Mouse (Mus musculus) intestine, embryonic 16.5 days (tissue): ENCODE results near the gene 4930558K02Rik. TPM values are rescaled to one million over a fixed set of nuclear protein-coding genes. Genes with fewer than 3 reads are reported as not detected.

ENCODE experiments used
- ATAC-seq: fragments of 200-750 bp; cut with Nextera tagmentation; 2 replicates; pipeline ENCODE4 v1.8.0; 2017; ENCODE audit warnings: moderate TSS enrichment, moderate library complexity
- H3K27ac ChIP-seq: fragments of 300-500 bp; sonication (generic); 2 replicates; pipeline ENCODE4 v1.5.1; 2014; ENCODE audit warnings: mild to moderate bottlenecking, low read length
- H3K27me3 ChIP-seq: fragments of 300-500 bp; sonication (generic); replicated peaks from 2 replicates; pipeline ENCODE4 v1.6.1; 2014; ENCODE audit warnings: low read length, control low read depth, mixed read lengths; ENCODE audit not compliant: control insufficient read depth, insufficient read depth
- H3K36me3 ChIP-seq: fragments of 300-500 bp; sonication (generic); 2 replicates; pipeline ENCODE4 v1.6.1; 2014; ENCODE audit warnings: low read length, control low read depth; ENCODE audit not compliant: control insufficient read depth, insufficient read depth
- H3K4me1 ChIP-seq: fragments of 300-500 bp; sonication (generic); 2 replicates; pipeline ENCODE4 v1.6.1; 2014; ENCODE audit warnings: low read length, control low read depth, mixed read lengths; ENCODE audit not compliant: control insufficient read depth, insufficient read depth
- H3K4me2 ChIP-seq: fragments of 300-500 bp; sonication (generic); 2 replicates; pipeline ENCODE4 v1.6.1; 2014; ENCODE audit warnings: low read depth, low read length, control low read depth
- H3K4me3 ChIP-seq: fragments of 300-500 bp; sonication (generic); 2 replicates; pipeline ENCODE4 v1.5.1; 2014; ENCODE audit warnings: mild to moderate bottlenecking, low read length
- H3K9ac ChIP-seq: fragments of 300-500 bp; sonication (generic); 2 replicates; pipeline ENCODE4 v1.6.1; 2014; ENCODE audit warnings: low read depth, low read length
- H3K9me3 ChIP-seq: fragments of 300-500 bp; sonication (generic); 2 replicates; pipeline ENCODE4 v1.6.1; 2016; ENCODE audit warnings: low read length, control low read depth; ENCODE audit not compliant: control insufficient read depth
- WGBS: fragments of 180-500 bp; shearing (Covaris S2); extraction: QIAGEN DNeasy Blood & Tissue Kit; methylation state at CpG from one replicate; pipeline ENCODE4 v1.1.7; 2014; 5-methylcytosine and 5-hydroxymethylcytosine counted together
- polyA plus RNA-seq: library from polyadenylated mRNA; unstranded; fragments of >200 nt; fragmentation: Nextera tagmentation; extraction: Ambion mirVana; gene quantifications from 2 replicates; pipeline ENCODE4 v1.2.1, GENCODE M21; 2015

4930558K02Rik gene
- polyA plus RNA-seq, 1 experiment from 2014 or later = not detected

- no peaks in the 10 kb centered on the region for H3K27me3 ChIP-seq
- no peak overlapping the region for H3K9ac ChIP-seq
- 56% methylated on average over 3 of the region's 3 CpGs for WGBS
- H3K27ac ChIP-seq = no peak overlapping the region
- no peaks in the 10 kb centered on the region for H3K4me1 ChIP-seq
- H3K36me3 ChIP-seq = no peaks in the 10 kb centered on the region
- no peak overlapping the region for H3K4me3 ChIP-seq
- H3K9me3 ChIP-seq = no peaks in the 10 kb centered on the region
- H3K4me2 ChIP-seq = no peak overlapping the region
- ATAC-seq = 0 out of 2 replicates have a peak, but pooled peaks have one; percentile 44
These were observed 16.7 kb downstream of the 4930558K02Rik start for GRCm38 (mm10) chr1:161962465-161963377.

- no peak for ATAC-seq
- Histone ChIP-seq H3K9ac (no peak overlapping the region), H3K36me3 (no peaks in the 10 kb centered on the region), H3K27ac (no peak overlapping the region), H3K9me3 (no peaks in the 10 kb centered on the region), H3K4me2 (no peak overlapping the region), H3K27me3 (no peaks in the 10 kb centered on the region), H3K4me3 (no peak overlapping the region), H3K4me1 (no peaks in the 10 kb centered on the region)
- WGBS = 75% methylated on average over 19 of the region's 19 CpGs
These were observed 21.2 kb downstream of the 4930558K02Rik start for GRCm38 (mm10) chr1:161957964-161958950.

DNA sequence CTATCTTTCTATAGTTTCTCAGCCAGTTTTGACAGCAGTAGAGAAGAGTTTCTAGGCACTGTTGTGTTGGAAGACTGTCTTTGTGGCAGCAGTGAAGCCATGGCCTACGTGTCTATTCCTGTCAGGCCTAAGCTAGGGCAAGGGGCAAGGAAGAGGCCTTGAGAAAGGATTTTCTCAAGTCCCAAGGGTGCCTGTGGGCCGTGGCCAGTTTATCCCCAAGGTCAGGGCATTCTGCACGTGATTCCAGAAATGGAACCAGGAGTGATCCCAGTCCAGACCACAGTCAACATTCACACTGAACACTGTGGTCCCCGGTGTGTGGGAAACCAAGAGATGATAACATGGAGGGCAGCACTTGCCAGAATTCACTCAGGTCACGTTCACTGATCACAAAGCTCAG lies 23.6 kb downstream of the 4930558K02Rik start:
- H3K27me3 ChIP-seq = no peaks in the 10 kb centered on the region
- no peaks in the 10 kb centered on the region for H3K9me3 ChIP-seq
- H3K9ac ChIP-seq = no peak overlapping the region
- no peak overlapping the region for H3K27ac ChIP-seq
- H3K4me2 ChIP-seq = no peak overlapping the region
- no peak for ATAC-seq
- 72% methylated on average over 5 of the region's 5 CpGs for WGBS
- no peak overlapping the region for H3K4me3 ChIP-seq
- no peaks in the 10 kb centered on the region for H3K36me3 ChIP-seq
- no peaks in the 10 kb centered on the region for H3K4me1 ChIP-seq

DNA sequence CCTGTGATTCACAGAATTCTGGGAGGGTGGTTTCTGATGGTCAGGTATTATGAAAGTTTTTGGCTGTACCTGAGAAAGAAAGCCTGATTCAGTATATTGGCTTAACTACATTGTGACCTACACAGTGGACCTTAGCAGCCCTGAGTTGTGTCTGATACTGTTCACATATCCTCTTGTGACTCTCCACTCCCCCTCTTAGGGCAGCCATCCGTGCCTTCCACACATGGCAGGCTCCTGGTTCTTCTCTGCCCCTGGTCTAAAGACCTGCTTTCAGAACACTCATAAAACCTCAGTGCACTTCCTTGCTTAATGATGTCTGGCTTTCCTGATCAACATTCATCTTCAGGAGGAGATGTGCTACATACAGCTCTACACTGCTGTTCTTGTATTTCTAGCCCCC lies 26.8 kb downstream of the 4930558K02Rik start:
- Histone ChIP-seq H3K4me2 (no peak overlapping the region), H3K4me3 (no peak overlapping the region), H3K27me3 (no peaks in the 10 kb centered on the region), H3K4me1 (no peaks in the 10 kb centered on the region), H3K9ac (no peak overlapping the region), H3K36me3 (no peaks in the 10 kb centered on the region), H3K9me3 (no peaks in the 10 kb centered on the region), H3K27ac (no peak overlapping the region)
- 39% methylated on average over 1 of the region's 1 CpGs for WGBS
- no peak for ATAC-seq

- no peaks in the 10 kb centered on the region for H3K36me3 ChIP-seq
- H3K4me2 ChIP-seq = no peak overlapping the region
- H3K9me3 ChIP-seq = no peaks in the 10 kb centered on the region
- no peaks in the 10 kb centered on the region for H3K4me1 ChIP-seq
- WGBS = 65% methylated on average over 5 of the region's 5 CpGs
- H3K27me3 ChIP-seq = no peaks in the 10 kb centered on the region
- no peak overlapping the region for H3K4me3 ChIP-seq
- no peak overlapping the region for H3K9ac ChIP-seq
- no peak overlapping the region for H3K27ac ChIP-seq
- ATAC-seq = peak; percentile 88
These were observed 28.2 kb downstream of the 4930558K02Rik start for GRCm38 (mm10) chr1:161951009-161951779.

GRCm38 (mm10) chr1:161942082-161942481 lies 37.4 kb downstream of the 4930558K02Rik start:
- no peak overlapping the region for H3K9ac ChIP-seq
- no peak for ATAC-seq
- H3K4me2 ChIP-seq = no peak overlapping the region
- no peaks in the 10 kb centered on the region for H3K4me1 ChIP-seq
- H3K9me3 ChIP-seq = no peaks in the 10 kb centered on the region
- H3K27me3 ChIP-seq = no peaks in the 10 kb centered on the region
- no peak overlapping the region for H3K27ac ChIP-seq
- no peaks in the 10 kb centered on the region for H3K36me3 ChIP-seq
- WGBS = 72% methylated on average over 2 of the region's 2 CpGs
- no peak overlapping the region for H3K4me3 ChIP-seq

DNA sequence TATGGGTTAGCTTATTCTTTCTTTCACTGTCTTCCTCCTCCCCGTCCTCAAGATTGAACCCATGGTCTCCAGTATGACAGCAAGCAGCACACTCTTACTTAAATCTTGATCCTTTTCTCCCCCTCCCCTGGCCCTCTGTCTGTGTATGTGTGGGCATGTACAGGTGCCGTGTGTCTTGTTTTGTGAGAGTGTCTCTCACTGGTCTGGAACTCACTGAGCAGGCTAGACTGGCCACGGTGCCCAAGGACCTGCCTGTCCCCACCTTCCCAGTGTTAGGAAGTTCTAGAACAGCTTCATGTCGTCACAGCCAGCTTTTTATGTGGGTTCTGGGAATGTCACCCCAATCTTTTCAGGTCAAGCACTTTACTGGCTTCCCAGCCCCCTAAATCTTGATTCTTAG lies 47.1 kb downstream of the 4930558K02Rik start:
- no peak overlapping the region for H3K9ac ChIP-seq
- H3K4me3 ChIP-seq = no peak overlapping the region
- no peak overlapping the region for H3K4me2 ChIP-seq
- H3K36me3 ChIP-seq = no peaks in the 10 kb centered on the region
- no peaks in the 10 kb centered on the region for H3K9me3 ChIP-seq
- no peaks in the 10 kb centered on the region for H3K27me3 ChIP-seq
- ATAC-seq = no peak
- no peak overlapping the region for H3K27ac ChIP-seq
- 85% methylated on average over 4 of the region's 4 CpGs for WGBS
- H3K4me1 ChIP-seq = no peaks in the 10 kb centered on the region

GRCm38 (mm10) chr1:161931817-161932216 lies 47.6 kb downstream of the 4930558K02Rik start:
- Histone ChIP-seq H3K9me3 (no peaks in the 10 kb centered on the region), H3K9ac (no peak overlapping the region), H3K4me1 (no peaks in the 10 kb centered on the region), H3K27me3 (no peaks in the 10 kb centered on the region), H3K4me3 (no peak overlapping the region), H3K36me3 (no peaks in the 10 kb centered on the region), H3K4me2 (no peak overlapping the region), H3K27ac (no peak overlapping the region)
- no peak for ATAC-seq
- 87% methylated on average over 10 of the region's 10 CpGs for WGBS
